Mouse (Mus musculus) heart, embryonic 11.5 days (tissue): ENCODE measurements at regions not wholly inside any gene's neighbourhood (a gene's known extent, or its start where the extent isn't known, plus 50 kb on each side); places are given as distances from the start of the nearest gene placed in this dataset.

ENCODE experiments used
- ATAC-seq: fragments of 200-750 bp; cut with Nextera tagmentation; replicated peaks from 2 replicates; pipeline ENCODE4 v1.8.0; 2017; ENCODE audit warnings: moderate library complexity; ENCODE audit not compliant: insufficient number of reproducible peaks, low FRiP score, low TSS enrichment
- H3K27ac ChIP-seq: fragments of 300-500 bp; sonication (generic); 2 replicates; pipeline ENCODE4 v1.5.1; 2014; ENCODE audit warnings: mild to moderate bottlenecking, low read depth, low read length
- H3K27me3 ChIP-seq: fragments of 300-500 bp; sonication (generic); 2 replicates; pipeline ENCODE4 v1.6.1; 2014; ENCODE audit warnings: mild to moderate bottlenecking, low read length, mixed read lengths; ENCODE audit not compliant: control insufficient read depth, insufficient read depth
- H3K36me3 ChIP-seq: fragments of 300-500 bp; sonication (generic); 2 replicates; pipeline ENCODE4 v1.6.1; 2014; ENCODE audit warnings: mild to moderate bottlenecking, low read length, moderate library complexity, mixed read lengths; ENCODE audit not compliant: control insufficient read depth, insufficient read depth
- H3K4me1 ChIP-seq: fragments of 300-500 bp; sonication (generic); 2 replicates; pipeline ENCODE4 v1.6.1; 2014; ENCODE audit warnings: low read length; ENCODE audit not compliant: control insufficient read depth, insufficient read depth
- H3K4me2 ChIP-seq: fragments of 300-500 bp; sonication (generic); 2 replicates; pipeline ENCODE4 v1.6.1; 2014; ENCODE audit warnings: mild to moderate bottlenecking, moderate library complexity
- H3K4me3 ChIP-seq: fragments of 300-500 bp; sonication (generic); 2 replicates; pipeline ENCODE4 v1.5.1; 2014; ENCODE audit warnings: low read depth, low read length
- H3K9ac ChIP-seq: fragments of 300-500 bp; sonication (generic); 2 replicates; pipeline ENCODE4 v1.6.1; 2014; ENCODE audit warnings: mild to moderate bottlenecking, low read depth, low read length, moderate library complexity
- H3K9me3 ChIP-seq: fragments of 300-500 bp; sonication (generic); replicated peaks from 2 replicates; pipeline ENCODE4 v1.6.1; 2016; ENCODE audit warnings: low read length; ENCODE audit not compliant: control insufficient read depth
- WGBS: fragments of 180-500 bp; shearing (Covaris S2); extraction: QIAGEN DNeasy Blood & Tissue Kit; methylation state at CpG from one replicate; pipeline ENCODE4 v1.1.7; 2014; ENCODE audit not compliant: insufficient replicate concordance; 5-methylcytosine and 5-hydroxymethylcytosine counted together

GRCm38 (mm10) chr14:98791232-98791906 is 202.7 kb downstream of the Rpl36a-ps1 start:
- no peaks in the 10 kb centered on the region for H3K9me3 ChIP-seq
- H3K36me3 ChIP-seq, result no peaks in the 10 kb centered on the region
- no peak overlapping the region for H3K4me3 ChIP-seq
- no peak overlapping the region for H3K9ac ChIP-seq
- no peaks in the 10 kb centered on the region for H3K4me1 ChIP-seq
- WGBS, result 87% methylated on average over 6 of the region's 6 CpGs
- no peak overlapping the region for H3K4me2 ChIP-seq
- no peak overlapping the region for H3K27ac ChIP-seq
- no peak for ATAC-seq
- no peaks in the 10 kb centered on the region for H3K27me3 ChIP-seq

DNA sequence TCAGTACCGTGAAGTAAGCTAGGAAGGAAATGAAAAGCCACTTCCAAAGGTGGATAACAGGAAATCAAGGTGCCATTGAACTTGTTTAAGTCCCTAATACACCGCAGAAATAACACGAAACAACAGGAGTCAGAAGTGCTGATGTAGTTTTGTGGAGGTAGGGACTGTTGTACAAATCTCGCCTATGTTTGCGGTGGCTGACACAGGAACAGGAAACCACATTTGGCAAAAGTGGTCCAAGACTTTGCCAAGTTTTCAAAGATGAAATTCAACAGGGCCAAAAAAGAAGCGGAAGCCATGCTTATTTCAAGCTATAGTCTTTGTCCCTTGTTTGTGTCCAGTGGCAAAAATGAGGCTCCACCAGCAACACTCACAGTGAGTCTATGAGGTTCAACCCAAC is 204.3 kb downstream of the Rpl36a-ps1 start:
- H3K4me1 ChIP-seq, result no peaks in the 10 kb centered on the region

DNA sequence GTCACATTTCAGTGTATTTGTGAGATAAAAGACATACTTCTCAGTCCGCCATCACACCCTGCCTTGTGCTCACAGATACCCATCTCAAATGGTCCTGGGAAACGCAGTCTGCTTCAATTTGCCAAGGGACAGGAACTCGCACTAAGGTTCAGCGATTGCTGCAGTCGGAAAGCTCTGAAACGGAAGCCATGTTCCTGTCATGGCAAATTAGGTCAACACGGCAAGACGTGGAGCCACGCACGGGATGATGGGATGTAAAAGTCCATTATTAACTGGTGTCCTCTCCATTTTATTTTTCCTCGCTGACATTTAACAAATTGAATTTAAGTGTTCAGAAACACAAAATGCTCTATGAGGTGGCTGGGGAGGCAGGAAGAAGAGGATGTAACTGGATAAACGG is 212.4 kb downstream of the Rpl36a-ps1 start:
- Histone ChIP-seq H3K27me3 (no peaks in the 10 kb centered on the region), H3K4me3 (no peak overlapping the region), H3K36me3 (no peaks in the 10 kb centered on the region), H3K4me1 (no peaks in the 10 kb centered on the region), H3K9ac (no peak overlapping the region), H3K9me3 (no peaks in the 10 kb centered on the region), H3K4me2 (no peak overlapping the region), H3K27ac (no peak overlapping the region)
- WGBS, result 90% methylated on average over 12 of the region's 12 CpGs
- ATAC-seq, result no peak

More for the DNA sequence above, 204.3 kb downstream of the Rpl36a-ps1 start:
- WGBS, result 84% methylated on average over 6 of the region's 6 CpGs
- no peaks in the 10 kb centered on the region for H3K36me3 ChIP-seq
- H3K27me3 ChIP-seq, result no peaks in the 10 kb centered on the region
- H3K4me3 ChIP-seq, result no peak overlapping the region
- H3K27ac ChIP-seq, result no peak overlapping the region
- H3K9me3 ChIP-seq, result no peaks in the 10 kb centered on the region
- no peak for ATAC-seq
- no peak overlapping the region for H3K9ac ChIP-seq
- H3K4me2 ChIP-seq, result no peak overlapping the region

GRCm38 (mm10) chr14:98772080-98772479 is 222.0 kb downstream of the Rpl36a-ps1 start:
- WGBS, result 86% methylated on average over 4 of the region's 4 CpGs
- Histone ChIP-seq H3K4me1 (no peaks in the 10 kb centered on the region), H3K4me3 (no peak overlapping the region), H3K9ac (no peak overlapping the region), H3K36me3 (no peaks in the 10 kb centered on the region), H3K9me3 (no peaks in the 10 kb centered on the region), H3K4me2 (no peak overlapping the region), H3K27ac (no peak overlapping the region), H3K27me3 (no peaks in the 10 kb centered on the region)
- no peak for ATAC-seq

GRCm38 (mm10) chr14:98768845-98769244 is 225.3 kb downstream of the Rpl36a-ps1 start:
- no peak for ATAC-seq
- Histone ChIP-seq H3K9ac (no peak overlapping the region), H3K4me3 (no peak overlapping the region), H3K4me2 (no peak overlapping the region), H3K27ac (no peak overlapping the region), H3K4me1 (no peaks in the 10 kb centered on the region), H3K27me3 (no peaks in the 10 kb centered on the region), H3K9me3 (no peaks in the 10 kb centered on the region), H3K36me3 (no peaks in the 10 kb centered on the region)
- 79% methylated on average over 2 of the region's 2 CpGs for WGBS

DNA sequence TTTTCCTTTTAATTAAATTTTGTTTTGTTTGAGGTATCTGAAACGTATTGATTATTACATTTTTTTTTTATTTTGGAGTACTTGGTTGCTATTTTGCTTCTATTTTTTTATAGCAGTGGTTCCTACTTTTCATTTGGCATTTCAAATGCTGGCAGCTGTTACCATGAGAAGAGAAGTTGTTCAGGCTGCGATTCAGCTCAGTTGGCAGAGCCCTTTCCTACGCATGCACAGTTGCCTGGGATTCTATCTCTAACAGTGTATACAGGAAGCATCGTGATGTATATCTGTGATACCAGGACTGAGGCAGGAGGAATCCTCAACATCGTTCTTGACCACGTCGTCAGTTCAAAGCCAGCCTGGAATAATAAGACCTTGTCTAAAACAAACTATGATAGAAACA is 226.6 kb downstream of the Rpl36a-ps1 start:
- Histone ChIP-seq H3K4me3 (no peak overlapping the region), H3K9ac (no peak overlapping the region), H3K9me3 (no peaks in the 10 kb centered on the region), H3K4me2 (no peak overlapping the region), H3K27ac (no peak overlapping the region), H3K27me3 (no peaks in the 10 kb centered on the region), H3K4me1 (no peaks in the 10 kb centered on the region), H3K36me3 (no peaks in the 10 kb centered on the region)
- WGBS, result 83% methylated on average over 7 of the region's 7 CpGs
- no peak for ATAC-seq

DNA sequence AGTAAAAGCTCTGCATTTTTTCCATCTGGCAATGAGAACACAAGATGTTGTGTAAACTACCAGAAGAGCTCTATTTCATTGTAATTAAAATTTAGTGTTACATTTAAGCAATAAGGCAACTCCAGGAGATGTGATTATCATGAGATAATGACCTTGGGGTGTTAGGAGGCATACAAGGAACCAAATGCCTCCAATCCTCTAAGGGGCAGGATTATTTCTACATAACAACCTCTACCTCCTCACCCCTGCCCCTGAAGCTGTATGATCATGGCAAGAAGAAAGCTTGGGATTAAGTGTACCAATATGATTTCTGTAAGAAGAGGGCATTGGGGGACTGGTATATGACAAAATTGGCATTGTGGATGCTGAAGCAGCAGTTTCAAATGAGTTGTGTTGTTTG is 228.8 kb downstream of the Rpl36a-ps1 start:
- Histone ChIP-seq H3K4me1 (no peaks in the 10 kb centered on the region), H3K36me3 (no peaks in the 10 kb centered on the region), H3K9me3 (no peaks in the 10 kb centered on the region), H3K27ac (no peak overlapping the region), H3K9ac (no peak overlapping the region), H3K27me3 (no peaks in the 10 kb centered on the region), H3K4me3 (no peak overlapping the region), H3K4me2 (no peak overlapping the region)
- no peak for ATAC-seq

GRCm38 (mm10) chr14:98750766-98751165 is 243.4 kb downstream of the Rpl36a-ps1 start:
- Histone ChIP-seq H3K4me1 (no peaks in the 10 kb centered on the region), H3K9ac (no peak overlapping the region), H3K9me3 (no peaks in the 10 kb centered on the region; the same call in 1 of the 2 replicates), H3K36me3 (no peaks in the 10 kb centered on the region), H3K4me2 (no peak overlapping the region), H3K27ac (no peak overlapping the region), H3K4me3 (no peak overlapping the region), H3K27me3 (no peaks in the 10 kb centered on the region)
- ATAC-seq, result no peak
- WGBS, result 88% methylated on average over 6 of the region's 6 CpGs
